Mouse (Mus musculus) left cerebral cortex, postnatal 36 days (tissue): ENCODE data around the gene Tbc1d10a. TPM values are rescaled to one million over a fixed set of nuclear protein-coding genes. Genes with fewer than 3 reads are reported as not detected.
A peak's percentile ranks its signal among the peaks of the same experiment; 100 is the strongest.

Experiments used
- DNase-seq, 2 experiments: peaks; one replicate each; pipeline ENCODE4 v3.0.0; 2021 to 2022; ENCODE audit warnings: low spot score in 2 of 2, mixed read lengths in 1 of 2
- intact Hi-C: fragments of 180-260 bp; cut with DNase I; formaldehyde crosslinking; loops from one replicate; pipeline ENCODE4 v1.15.1; 2025
- total RNA-seq, 2 experiments: library from RNA; stranded (reverse); gene quantifications; 2 replicates each; pipeline ENCODE4 v1.2.3; 2021

The Tbc1d10a gene
- total RNA-seq, 2 experiments from 2014 or later = 32.7 to 36.2 TPM

- intact Hi-C loops = no loop called here
- DNase-seq = no peak
Observed at GRCm38 (mm10) chr11:4209556-4209955, 23.0 kb downstream of the Tbc1d10a start.

GRCm38 (mm10) chr11:4210786-4211185 lies 24.2 kb downstream of the Tbc1d10a start:
- intact Hi-C loops = no loop called here
- DNase-seq = no peak

DNA sequence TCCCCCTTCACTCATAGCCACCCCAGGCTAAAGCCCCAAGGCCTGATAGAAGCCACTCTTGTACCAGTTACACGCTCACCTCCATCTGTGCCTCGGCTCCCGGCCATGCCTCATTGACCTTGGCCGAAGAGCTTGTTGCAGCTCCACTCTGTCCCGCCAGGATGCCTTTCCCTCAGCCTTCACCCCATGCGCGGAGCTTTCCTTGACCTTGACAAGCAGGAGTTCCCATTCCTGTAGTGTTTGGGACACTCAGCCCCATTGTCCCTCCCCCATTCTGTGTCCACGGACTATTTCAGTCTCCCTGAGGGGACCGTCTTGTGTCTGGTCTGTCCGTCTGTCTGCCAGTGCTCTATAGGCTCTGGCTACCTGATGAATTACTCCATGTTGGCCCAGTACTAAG lies 26.5 kb downstream of the Tbc1d10a start:
- intact Hi-C loops = no loop called here
- DNase-seq = no peak

GRCm38 (mm10) chr11:4214572-4214971 lies 28.0 kb downstream of the Tbc1d10a start:
- no peak for DNase-seq
- intact Hi-C loops = no loop called here

- intact Hi-C loops = no loop called here
- DNase-seq = no peak
Observed at GRCm38 (mm10) chr11:4215061-4215460, 28.5 kb downstream of the Tbc1d10a start.

DNA sequence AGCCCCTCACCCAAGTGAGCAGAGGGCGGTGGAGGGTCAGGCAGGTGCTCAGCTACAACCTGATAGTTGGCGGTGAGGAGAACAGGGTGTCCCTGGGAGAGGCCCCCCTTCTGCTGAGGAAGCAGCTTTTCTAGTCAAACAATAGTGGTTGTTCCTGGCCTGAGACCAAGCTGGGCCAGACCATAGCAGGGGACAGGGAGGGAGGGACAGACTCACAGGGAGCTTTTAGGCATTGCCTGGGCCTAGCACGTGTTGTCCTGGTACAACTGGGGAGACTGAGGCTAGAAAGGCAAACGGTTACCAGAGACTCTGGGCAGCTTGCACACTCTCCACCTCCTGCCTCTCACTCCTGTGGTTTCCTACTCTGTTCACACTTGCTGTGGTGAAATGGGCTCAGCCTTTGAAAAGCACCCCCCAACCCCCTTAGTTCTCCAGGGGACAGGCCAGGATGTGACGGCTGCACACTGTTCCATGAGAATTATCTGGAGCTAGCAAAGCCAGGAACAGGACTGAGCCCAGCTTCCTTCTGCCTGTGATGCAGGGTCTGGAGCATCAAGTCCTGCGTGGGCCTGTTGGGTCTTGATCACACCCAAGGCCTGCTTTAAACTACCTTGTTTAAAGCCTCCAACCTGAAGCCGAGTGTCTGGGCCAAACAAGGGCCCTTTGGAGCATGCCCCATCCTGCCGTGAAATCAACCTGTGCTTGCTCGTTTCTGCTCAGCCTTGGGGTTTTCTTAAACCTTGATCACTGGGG lies 29.8 kb downstream of the Tbc1d10a start:
- intact Hi-C loops = no loop called here
- DNase-seq = peak; percentile 18 to 24

- intact Hi-C loops = no loop called here
- DNase-seq = peak; percentile 51 to 64
Observed at GRCm38 (mm10) chr11:4217914-4218629, 31.5 kb downstream of the Tbc1d10a start, which contains the start of gene Castor1. Gene Castor1 (plus strand): TSS chr11:4218225.

- intact Hi-C loops = loop anchor here (1.0 kb wide), 1 partner anchor 83 kb away; the partner anchor contains the start of gene Rnf215
- DNase-seq = no peak
Observed at GRCm38 (mm10) chr11:4218637-4219036, 32.0 kb downstream of the Tbc1d10a start.

DNA sequence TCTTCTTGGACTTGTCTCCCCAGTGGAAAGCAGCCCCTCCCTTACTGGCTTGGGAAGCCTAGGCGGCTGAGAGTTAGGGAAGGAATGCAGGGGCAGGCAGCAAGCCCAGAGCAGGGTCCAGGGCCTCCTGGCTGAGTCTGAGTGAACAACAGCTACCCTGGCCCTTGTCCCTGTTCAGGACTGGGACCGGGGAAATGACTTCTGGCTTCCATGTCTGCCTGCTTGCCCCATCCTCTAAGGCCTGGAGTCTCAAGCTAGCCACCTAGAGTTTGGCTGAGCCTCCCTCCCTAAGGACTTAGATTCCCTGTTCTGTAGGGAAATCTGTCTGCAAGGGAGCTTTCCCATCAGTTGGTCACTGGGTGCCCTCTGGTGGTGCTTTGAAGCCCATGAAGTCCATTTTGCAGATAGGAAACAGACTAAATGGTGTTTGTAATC lies 32.7 kb downstream of the Tbc1d10a start:
- DNase-seq = peak; percentile 67 to 75
- intact Hi-C loops = loop anchor here (1.0 kb wide), 1 partner anchor 84 kb away; the partner anchor contains the start of gene Rnf215

DNA sequence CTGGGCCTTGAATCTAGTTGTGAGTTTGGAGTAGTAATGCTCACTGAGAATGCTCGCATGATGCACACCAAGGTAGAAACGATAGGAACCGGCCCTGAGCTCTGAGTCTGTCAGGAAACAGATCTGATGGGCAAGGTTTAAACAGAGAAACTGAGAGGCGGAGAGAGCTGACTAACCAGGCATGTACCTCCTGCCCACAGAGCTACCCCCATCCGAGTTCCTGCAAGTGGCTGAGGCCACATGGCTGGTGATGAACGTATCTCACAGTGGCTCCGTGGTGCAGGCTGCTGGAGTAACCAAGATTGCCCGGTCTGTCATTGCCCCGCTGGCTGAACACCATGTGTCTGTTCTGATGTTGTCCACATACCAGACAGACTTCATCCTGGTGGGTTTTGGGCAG lies 33.3 kb downstream of the Tbc1d10a start:
- intact Hi-C loops = loop anchor here (1.0 to 5.0 kb wide), 2 partner anchors 37 to 85 kb away; partner anchors contain the start of genes Lif and Rnf215
- DNase-seq = no peak

GRCm38 (mm10) chr11:4220443-4221400 lies 34.1 kb downstream of the Tbc1d10a start:
- DNase-seq = peak; percentile 33 to 52
- intact Hi-C loops = loop anchor here (5.0 kb wide), 1 partner anchor 37 kb away; the partner anchor contains the start of gene Lif

GRCm38 (mm10) chr11:4222046-4222950 lies 35.7 kb downstream of the Tbc1d10a start:
- intact Hi-C loops = loop anchor here (5.0 kb wide), 1 partner anchor 35 kb away; the partner anchor contains the start of gene Lif
- no peak for DNase-seq

DNA sequence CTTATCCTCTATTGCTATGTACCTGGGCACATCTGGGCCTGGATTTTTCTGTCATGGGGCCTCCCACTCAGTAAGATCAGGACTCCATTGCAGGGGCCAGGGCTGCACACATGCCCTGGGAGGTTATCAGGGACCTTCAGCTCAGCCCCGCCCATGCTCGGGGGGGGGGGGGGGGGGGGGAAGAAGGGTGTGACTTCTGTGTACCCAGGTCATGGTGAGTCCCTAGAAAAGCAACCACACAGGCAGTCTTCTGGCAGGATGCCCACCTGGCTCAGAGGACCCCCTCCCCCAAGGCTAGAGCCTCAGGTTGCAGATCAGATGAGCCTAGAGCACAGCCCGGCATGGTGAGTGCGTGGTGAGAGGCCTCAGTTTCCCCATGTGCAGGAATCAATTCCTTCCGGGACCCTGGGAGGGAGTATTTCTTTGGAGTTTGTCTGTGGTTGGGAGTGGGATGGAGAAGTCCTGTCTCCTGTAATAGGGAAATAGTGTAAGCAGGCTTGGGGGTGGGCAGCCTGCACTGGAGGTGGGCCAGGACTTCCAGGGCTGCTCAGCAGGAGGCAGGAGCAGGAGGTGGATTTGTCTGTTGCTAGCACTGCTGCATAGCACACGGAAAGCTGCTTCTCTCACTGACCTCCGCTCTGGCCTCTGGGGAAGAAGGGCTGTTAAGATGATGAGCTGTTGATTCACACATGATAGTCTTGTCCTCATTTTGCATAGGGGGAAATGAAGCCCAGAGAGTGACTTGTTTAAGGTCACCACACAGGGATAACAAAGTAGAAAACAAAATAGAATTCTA lies 37.0 kb downstream of the Tbc1d10a start:
- no peak for DNase-seq
- intact Hi-C loops = loop anchor here (5.0 kb wide), 1 partner anchor 34 kb away; the partner anchor contains the start of gene Lif

DNA sequence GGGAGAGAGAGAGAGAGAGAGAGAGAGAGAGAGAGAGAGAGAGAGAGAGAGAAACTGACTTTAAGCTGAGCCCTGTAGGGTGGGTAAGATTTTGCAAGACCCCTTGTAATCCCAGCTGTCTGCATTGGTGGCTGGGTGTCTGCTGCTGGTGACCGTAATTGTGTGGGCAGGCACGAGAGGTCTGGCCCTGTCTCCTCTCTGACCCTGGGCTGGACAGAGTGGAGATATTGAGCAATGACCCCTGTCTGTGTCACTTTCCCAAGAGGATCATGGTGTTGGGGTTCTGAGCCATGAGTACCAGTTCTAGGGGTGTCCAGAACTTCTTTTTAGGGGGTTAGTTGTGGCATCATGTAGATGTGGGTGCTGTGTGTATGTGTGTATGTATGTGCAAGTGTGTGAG lies 37.6 kb downstream of the Tbc1d10a start:
- intact Hi-C loops = loop anchor here (5.0 kb wide), 1 partner anchor 33 kb away; the partner anchor contains the start of gene Lif
- no peak for DNase-seq

DNA sequence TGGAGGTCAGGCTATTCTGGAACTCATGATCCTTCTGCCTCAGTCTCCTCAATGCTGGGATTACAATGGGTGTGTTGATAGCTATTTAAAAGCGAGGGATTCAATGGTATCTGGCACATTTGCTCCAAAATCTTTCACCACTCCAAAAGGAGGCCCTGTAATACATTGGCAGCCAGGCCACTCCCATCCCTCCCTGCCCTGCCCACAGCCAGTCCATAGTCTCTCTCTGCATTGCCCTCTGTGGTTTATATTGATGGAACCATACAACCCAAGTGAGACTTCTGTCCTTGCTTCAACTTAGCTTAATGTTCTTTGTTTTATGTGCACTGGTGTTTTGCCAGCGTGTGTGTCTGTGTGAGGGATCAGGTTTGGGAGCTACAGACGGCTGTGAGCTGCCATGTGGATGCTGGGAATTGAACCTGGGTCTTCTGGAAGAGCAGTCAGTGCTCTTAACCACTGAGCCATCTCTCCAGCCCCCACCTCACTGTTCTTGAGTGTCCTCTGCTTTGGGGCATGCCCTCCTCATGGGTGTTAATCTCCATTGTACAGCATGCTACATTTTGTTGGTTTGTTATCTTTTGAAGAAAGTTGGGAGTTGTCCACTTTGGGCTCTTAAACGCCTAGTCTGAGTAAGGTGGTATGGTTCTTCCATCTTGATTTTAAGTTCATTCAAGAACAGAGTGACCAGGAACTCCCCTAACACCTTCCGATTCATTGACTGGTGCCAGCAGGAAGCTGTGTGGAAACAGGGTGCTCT lies 40.2 kb downstream of the Tbc1d10a start:
- intact Hi-C loops = no loop called here
- DNase-seq = no peak

DNA sequence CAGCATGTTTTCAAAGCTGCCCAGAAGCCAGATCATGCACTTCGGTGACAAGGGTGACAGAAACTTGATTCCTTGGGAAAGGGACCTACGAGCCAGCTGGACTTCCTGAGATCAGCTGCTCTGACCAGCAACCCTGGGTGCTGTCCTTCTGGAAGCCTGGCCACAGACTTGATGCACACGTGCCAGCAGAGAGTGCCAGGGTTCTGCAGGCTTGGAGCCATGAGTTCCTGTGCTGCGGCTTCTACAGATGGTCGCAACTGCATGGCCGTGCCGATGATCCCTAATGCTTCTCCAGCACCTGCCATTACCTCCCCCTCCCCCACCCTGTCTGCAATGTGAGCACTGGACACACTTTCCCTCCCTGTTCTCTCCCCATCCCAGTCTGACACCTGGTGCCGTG lies 41.9 kb downstream of the Tbc1d10a start:
- intact Hi-C loops = no loop called here
- DNase-seq = no peak

GRCm38 (mm10) chr11:4229841-4230240 lies 43.3 kb downstream of the Tbc1d10a start:
- intact Hi-C loops = no loop called here
- no peak for DNase-seq
